Mouse (Mus musculus) layer of hippocampus, adult 9-11 months (tissue): ENCODE measurements around the gene Prkar1a.

Source experiments
- DNase-seq: peaks from one replicate; pipeline ENCODE4 v3.0.0; 2022

The Prkar1a gene

GRCm38 (mm10) chr11:109673741-109674140, 24.5 kb downstream of the Prkar1a start:
- no peak for DNase-seq

- DNase-seq, result no peak
Measured at GRCm38 (mm10) chr11:109674542-109674941, 25.3 kb downstream of the Prkar1a start.

- no peak for DNase-seq
Measured at GRCm38 (mm10) chr11:109675208-109675607, 26.0 kb downstream of the Prkar1a start.

GRCm38 (mm10) chr11:109675771-109676170, 26.6 kb downstream of the Prkar1a start:
- DNase-seq, result no peak

- no peak for DNase-seq
Measured at GRCm38 (mm10) chr11:109676621-109677373, 27.6 kb downstream of the Prkar1a start.

GRCm38 (mm10) chr11:109678291-109678690, 29.1 kb downstream of the Prkar1a start:
- DNase-seq, result no peak

- DNase-seq, result no peak
Measured at GRCm38 (mm10) chr11:109680934-109681333, 31.7 kb downstream of the Prkar1a start.

GRCm38 (mm10) chr11:109681556-109681955, 32.4 kb downstream of the Prkar1a start:
- no peak for DNase-seq

GRCm38 (mm10) chr11:109682221-109682620, 33.0 kb downstream of the Prkar1a start:
- no peak for DNase-seq

- no peak for DNase-seq
Measured at GRCm38 (mm10) chr11:109689539-109689938, 40.3 kb downstream of the Prkar1a start.

GRCm38 (mm10) chr11:109692737-109693136, 43.5 kb downstream of the Prkar1a start:
- DNase-seq, result no peak

- DNase-seq, result no peak
Measured at GRCm38 (mm10) chr11:109696519-109696918, 47.3 kb downstream of the Prkar1a start.

GRCm38 (mm10) chr11:109697089-109697643, 48.0 kb downstream of the Prkar1a start:
- DNase-seq, result no peak

- DNase-seq, result no peak
Measured at GRCm38 (mm10) chr11:109698740-109699139, 49.5 kb downstream of the Prkar1a start.

GRCm38 (mm10) chr11:109699784-109700183, 50.6 kb downstream of the Prkar1a start:
- DNase-seq, result no peak

- no peak for DNase-seq
Measured at GRCm38 (mm10) chr11:109700761-109701160, 51.6 kb downstream of the Prkar1a start.

- DNase-seq, result no peak
Measured at GRCm38 (mm10) chr11:109702031-109702815, 53.0 kb downstream of the Prkar1a start.

- DNase-seq, result no peak
Measured at GRCm38 (mm10) chr11:109703845-109704244, 54.6 kb downstream of the Prkar1a start.

- DNase-seq, result no peak
Measured at GRCm38 (mm10) chr11:109704311-109705205, 55.4 kb downstream of the Prkar1a start.

GRCm38 (mm10) chr11:109705336-109706054, 56.3 kb downstream of the Prkar1a start:
- no peak for DNase-seq

GRCm38 (mm10) chr11:109706055-109706412, 56.8 kb downstream of the Prkar1a start:
- no peak for DNase-seq

GRCm38 (mm10) chr11:109706586-109706985, 57.4 kb downstream of the Prkar1a start:
- DNase-seq, result no peak
